Mouse (Mus musculus) olfactory bulb, adult 2 months (tissue): ENCODE measurements around the gene Gm20914. TPM values are rescaled to one million over a fixed set of nuclear protein-coding genes. Genes with fewer than 3 reads are reported as not detected.
"Not testable (repeated sequence)": the region's sequence is repeated elsewhere in the genome, so short reads cannot be mapped to it uniquely, and the experiment has no call there.

ENCODE experiments used
- H3K27ac ChIP-seq: fragments of 200-500 bp; 2 replicates; pipeline ENCODE4 v1.5.1; 2012; ENCODE audit warnings: low read depth, low read length; ENCODE audit not compliant: insufficient read depth
- H3K4me1 ChIP-seq: fragments of 200-500 bp; 2 replicates; pipeline ENCODE4 v1.6.1; 2012; ENCODE audit warnings: low read length; ENCODE audit not compliant: control insufficient read depth, insufficient read depth
- H3K4me3 ChIP-seq: fragments of 200-500 bp; 2 replicates; pipeline ENCODE4 v1.5.1; 2012; ENCODE audit warnings: mild to moderate bottlenecking, low read depth, low read length, moderate library complexity; ENCODE audit not compliant: insufficient read depth
- WGBS: fragments of 180-500 bp; shearing (Covaris S2); methylation state at CpG from one replicate; pipeline ENCODE4 v1.1.7; 2018; 5-methylcytosine and 5-hydroxymethylcytosine counted together
- polyA plus RNA-seq: library from polyadenylated mRNA; stranded (reverse); fragments of >200 nt; gene quantifications from 2 replicates; pipeline ENCODE4 v1.2.4, GENCODE M21; 2012; ENCODE audit warnings: low replicate concordance; ENCODE audit not compliant: missing spikeins, insufficient read depth, insufficient read length

Gene Gm20914
- polyA plus RNA-seq, result not detected in 2 replicates

DNA sequence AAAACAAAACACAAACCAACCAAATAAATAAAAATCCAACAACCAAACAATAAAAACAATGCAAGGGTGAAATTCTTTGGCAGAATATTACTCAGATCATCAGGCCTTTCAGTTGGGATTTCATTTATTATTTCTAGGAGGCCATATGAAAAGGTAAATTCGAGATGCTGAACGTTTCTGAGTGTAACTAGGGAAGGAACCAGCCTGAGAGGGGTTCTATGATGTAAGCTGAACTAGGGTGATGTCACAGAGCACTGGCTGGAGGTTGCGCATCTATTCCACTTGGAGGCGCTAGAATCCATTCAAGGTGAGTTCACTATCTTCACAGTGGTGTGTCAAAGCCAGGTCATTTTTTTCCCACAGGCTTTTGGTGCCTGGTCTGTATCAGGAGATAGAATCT is at the start of gene Gm20914:
Gene Gm20914 (plus strand): TSS at position 301 of the 400 bp plus-strand sequence.
- not testable (repeated sequence) for H3K4me1 ChIP-seq, H3K27ac ChIP-seq, H3K4me3 ChIP-seq
- WGBS, result 100% methylated on average over 1 of the region's 4 CpGs

Other genes starting within 250 kb of the Gm20914 start
- gene Gm21854, start 69.0 kb upstream of the Gm20914 start, polyA plus RNA-seq, result not detected in 2 replicates
- gene Gm28171, start 67.4 kb downstream of the Gm20914 start, polyA plus RNA-seq, result not detected in 2 replicates
- not detected in 2 replicates for gene Gm21778, start 216.5 kb downstream of the Gm20914 start, polyA plus RNA-seq